ENCODE assay signal across 8 mouse cellular contexts in genomic region chr15:102987124-102987833, GRCm38 (mm10). TPM values are rescaled to one million over a fixed set of nuclear protein-coding genes. Genes with fewer than 3 reads are reported as not detected.
DNase-seq lines count a peak whose midpoint lies in the region; ATAC-seq lines count a peak whose summit lies in the region.

No protein-coding gene starts in this region.

- H3K36me3 ChIP-seq in hindbrain, embryonic 16.5 days (ENCODE audit: control insufficient read depth, insufficient read depth, low read length), result no peaks in the 10 kb centered on the region

- no peak overlapping the region for H3K4me3 ChIP-seq in hindbrain, embryonic 16.5 days (ENCODE audit: low read length)

- no peaks in the 10 kb centered on the region for H3K4me1 ChIP-seq in hindbrain, embryonic 16.5 days (ENCODE audit: control insufficient read depth, insufficient read depth, low read depth, low read length)

- no peak overlapping the region for H3K4me2 ChIP-seq in hindbrain, embryonic 16.5 days (ENCODE audit: low read length)

- H3K27ac ChIP-seq in hindbrain, embryonic 16.5 days (ENCODE audit: low read depth, low read length), result no peak overlapping the region

- H3K9ac ChIP-seq in hindbrain, embryonic 16.5 days (ENCODE audit: low read depth, low read length), result no peak overlapping the region

- WGBS in hindbrain, embryonic 16.5 days, result 3% methylated on average over 21 of the region's 21 CpGs

- DNase-seq in R1 (ENCODE audit: low read depth, low spot score), result peak; percentile 88
- DNase-seq in cerebellum, adult 18-20 months, result peak; percentile 88 to 92
- peak; percentile 52 to 76 for DNase-seq in frontal cortex, postnatal 14 days (ENCODE audit: low spot score in 2 of 2)
- DNase-seq in layer of hippocampus, postnatal 25 days (ENCODE audit: extremely low spot score in 1 of 2, low spot score in 1 of 2), result peak; percentile 79 to 94
- DNase-seq in right cerebral cortex, postnatal 14 days, result peak; percentile 88
- DNase-seq in urinary bladder, postnatal 14 days (ENCODE audit: low spot score), result peak; percentile 93

- ATAC-seq in hindbrain, embryonic 16.5 days, result peak; percentile 40; the same call in 1 of the 2 replicates
- peak; percentile 93 for ATAC-seq in megakaryocyte progenitor cell, adult 5-6 weeks (replicated peaks; ENCODE audit: poor library complexity)

- H3K9me3 ChIP-seq in hindbrain, embryonic 16.5 days (ENCODE audit: control insufficient read depth, low read length), result no peaks in the 10 kb centered on the region

- peaks cover 89% of the 10 kb centered on the region for H3K27me3 ChIP-seq in hindbrain, embryonic 16.5 days (replicated peaks; ENCODE audit: control insufficient read depth, insufficient read depth, low read length)

RNA-seq across cellular contexts. Expression of gene Hoxc8, which starts 3.1 kb away (rescaled TPM):
- polyA plus RNA-seq in hindbrain, embryonic 16.5 days (2015; fragmentation: Nextera tagmentation; extraction: Ambion mirVana), result 3.2 and 9.9 TPM in 2 replicates
- total RNA-seq in layer of hippocampus, postnatal 25 days (2021), result not detected
- total RNA-seq in megakaryocyte progenitor cell, adult 5-6 weeks (2015), result not detected in 2 replicates
- total RNA-seq in megakaryocyte progenitor cell, adult 5-6 weeks (2017), result not detected in 2 replicates

RNA-seq across cellular contexts. Expression of gene Hoxc6, which starts 10.8 kb away (rescaled TPM):
- 4.0 and 9.0 TPM in 2 replicates for polyA plus RNA-seq in hindbrain, embryonic 16.5 days (2015; fragmentation: Nextera tagmentation; extraction: Ambion mirVana)
- not detected for total RNA-seq in layer of hippocampus, postnatal 25 days (2021)
- not detected in 2 replicates for total RNA-seq in megakaryocyte progenitor cell, adult 5-6 weeks (2015)
- not detected in 2 replicates for total RNA-seq in megakaryocyte progenitor cell, adult 5-6 weeks (2017)

RNA-seq across cellular contexts. Expression of gene Hoxc9, which starts 11.0 kb away (rescaled TPM):
- 0.16 and 0.31 TPM in 2 replicates for polyA plus RNA-seq in hindbrain, embryonic 16.5 days (2015; fragmentation: Nextera tagmentation; extraction: Ambion mirVana)
- not detected for total RNA-seq in layer of hippocampus, postnatal 25 days (2021)
- total RNA-seq in megakaryocyte progenitor cell, adult 5-6 weeks (2015), result not detected in 2 replicates
- not detected in 2 replicates for total RNA-seq in megakaryocyte progenitor cell, adult 5-6 weeks (2017)

RNA-seq across cellular contexts. Expression of gene Hoxc5, which starts 20.0 kb away (rescaled TPM):
- 19.1 and 20.4 TPM in 2 replicates for polyA plus RNA-seq in hindbrain, embryonic 16.5 days (2015; fragmentation: Nextera tagmentation; extraction: Ambion mirVana)
- total RNA-seq in layer of hippocampus, postnatal 25 days (2021), result not detected
- not detected in 2 replicates for total RNA-seq in megakaryocyte progenitor cell, adult 5-6 weeks (2015)
- total RNA-seq in megakaryocyte progenitor cell, adult 5-6 weeks (2017), result not detected in 2 replicates

RNA-seq across cellular contexts. Expression of gene Hoxc10, which starts 20.7 kb away (rescaled TPM):
- polyA plus RNA-seq in hindbrain, embryonic 16.5 days (2015; fragmentation: Nextera tagmentation; extraction: Ambion mirVana), result not detected in 2 replicates
- not detected for total RNA-seq in layer of hippocampus, postnatal 25 days (2021)
- not detected in 2 replicates for total RNA-seq in megakaryocyte progenitor cell, adult 5-6 weeks (2015)
- total RNA-seq in megakaryocyte progenitor cell, adult 5-6 weeks (2017), result not detected in 2 replicates
